Mouse (Mus musculus) ES-Bruce4 (cell line): ENCODE measurements around the gene Patj.

Experiments
- CTCF ChIP-seq: IDR thresholded peaks from one replicate; pipeline ENCODE4 v1.8.1; 2011; ENCODE audit warnings: low read depth, low read length
- EP300 ChIP-seq: IDR thresholded peaks from 2 replicates; pipeline ENCODE4 v1.6.1; 2011; ENCODE audit warnings: low read depth, low read length; ENCODE audit not compliant: insufficient read depth
- POLR2A ChIP-seq: IDR thresholded peaks from one replicate; pipeline ENCODE4 v1.8.1; 2011; ENCODE audit warnings: low read length; ENCODE audit not compliant: insufficient read depth

DNA sequence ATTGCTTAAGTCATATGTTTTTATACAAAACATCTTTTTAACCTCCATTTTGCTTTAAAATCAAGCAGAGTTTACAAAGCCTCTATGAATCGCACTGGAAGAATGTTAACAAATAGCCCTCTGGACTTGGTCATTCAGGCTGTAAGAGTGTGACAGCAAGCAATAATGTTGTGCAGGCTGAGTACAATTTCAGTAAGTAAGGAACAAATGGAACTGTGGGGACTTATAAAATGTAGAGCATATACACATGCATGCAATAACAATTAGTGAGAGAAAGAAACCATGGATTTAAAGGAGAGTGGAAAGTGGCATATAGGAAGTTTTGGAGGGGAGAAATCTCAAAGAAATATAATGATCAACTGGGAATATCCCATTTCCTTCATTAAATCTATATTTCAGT, 261.2 kb downstream of the Patj start:
- TF ChIP-seq POLR2A, result no peak
- TF ChIP-seq CTCF, result no peak
- TF ChIP-seq EP300, result no peak
